Comparison of ENCODE assay signal across 21 mouse cellular contexts in the genomic region with DNA sequence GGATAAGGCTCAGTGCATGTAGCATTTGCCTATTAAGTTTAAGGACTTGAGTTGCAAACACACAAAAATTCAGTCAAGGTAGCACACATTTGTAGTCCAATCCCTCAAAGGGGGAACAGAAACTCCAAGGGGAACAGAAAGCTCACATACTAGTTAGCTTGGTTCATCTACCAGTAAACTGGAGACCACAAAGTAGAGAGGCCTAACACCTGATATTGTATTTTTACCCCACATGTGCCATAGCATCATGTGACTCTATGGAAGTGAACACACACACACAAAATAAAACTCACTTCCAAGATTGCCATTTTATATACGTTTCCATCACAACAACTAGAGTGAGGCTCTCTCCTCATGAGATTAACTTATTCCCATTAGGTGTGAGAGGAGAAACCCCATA.
"Had no signal": no experiment of that assay in that cellular context is flagged by ENCODE, and none has a peak within 500 bp of the region (broad histone marks: within the 10 kb centered on the region; RNA-seq: fewer than 3 reads in every experiment).

No protein-coding gene starts in this region.

- DNase-seq: gastrocnemius, postnatal 14 days; gastrocnemius, postnatal 36 days; heart, adult 11 months; heart, adult 2 months; heart, postnatal 10 days; kidney, adult 11 months; kidney, adult 2 months; kidney, adult 9 months; kidney, postnatal 10 days; kidney, postnatal 25 days; kidney, postnatal 4 days; layer of hippocampus, adult 9-11 months; layer of hippocampus, postnatal 36 days; left cerebral cortex, postnatal 4 days had no signal

- H3K27ac ChIP-seq: heart, adult 2 months; hindbrain, embryonic 13.5 days; hindbrain, embryonic 15.5 days; hindbrain, postnatal 0 days; limb, embryonic 13.5 days; limb, embryonic 15.5 days had no signal

- H3K4me1 ChIP-seq: hindbrain, embryonic 13.5 days; hindbrain, embryonic 15.5 days; limb, embryonic 13.5 days; limb, embryonic 15.5 days had no signal

- H3K9ac ChIP-seq: hindbrain, embryonic 13.5 days; hindbrain, embryonic 15.5 days; limb, embryonic 13.5 days; limb, embryonic 15.5 days had no signal

- ATAC-seq: hindbrain, postnatal 0 days; intestine, embryonic 16.5 days had no signal

- H3K4me3 ChIP-seq: heart, adult 2 months; hindbrain, embryonic 13.5 days; hindbrain, embryonic 15.5 days; limb, embryonic 13.5 days; limb, embryonic 15.5 days had no signal

- H3K4me2 ChIP-seq: heart, embryonic 11.5 days; hindbrain, embryonic 13.5 days; hindbrain, embryonic 15.5 days; limb, embryonic 13.5 days; limb, embryonic 15.5 days had no signal

- H3K27me3 ChIP-seq: limb, embryonic 15.5 days had no signal

- H3K9me3 ChIP-seq: hindbrain, embryonic 13.5 days; hindbrain, embryonic 15.5 days; limb, embryonic 13.5 days; limb, embryonic 15.5 days had no signal

- H3K36me3 ChIP-seq: hindbrain, embryonic 13.5 days; hindbrain, embryonic 15.5 days; limb, embryonic 13.5 days; limb, embryonic 15.5 days had no signal
